Mouse (Mus musculus) layer of hippocampus, postnatal 25 days (tissue): ENCODE data around the gene Apopt1. TPM values are rescaled to one million over a fixed set of nuclear protein-coding genes. Genes with fewer than 3 reads are reported as not detected.
A peak's percentile ranks its signal among the peaks of the same experiment; 100 is the strongest.

ENCODE experiments used
- DNase-seq, 2 experiments: peaks; one replicate each; pipeline ENCODE4 v3.0.0; 2022; ENCODE audit warnings: mixed read lengths in 2 of 2, low spot score in 1 of 2; ENCODE audit errors: extremely low spot score in 1 of 2
- total RNA-seq, 2 experiments: library from RNA; stranded (reverse); gene quantifications; 2 replicates each; pipeline ENCODE4 v1.2.3; 2021

Gene Apopt1
- total RNA-seq, 2 experiments from 2014 or later, result 36.2 to 38.9 TPM

- no peak for DNase-seq
Measured at GRCm38 (mm10) chr12:111678997-111679396, 34.1 kb upstream of the Apopt1 start.

DNA sequence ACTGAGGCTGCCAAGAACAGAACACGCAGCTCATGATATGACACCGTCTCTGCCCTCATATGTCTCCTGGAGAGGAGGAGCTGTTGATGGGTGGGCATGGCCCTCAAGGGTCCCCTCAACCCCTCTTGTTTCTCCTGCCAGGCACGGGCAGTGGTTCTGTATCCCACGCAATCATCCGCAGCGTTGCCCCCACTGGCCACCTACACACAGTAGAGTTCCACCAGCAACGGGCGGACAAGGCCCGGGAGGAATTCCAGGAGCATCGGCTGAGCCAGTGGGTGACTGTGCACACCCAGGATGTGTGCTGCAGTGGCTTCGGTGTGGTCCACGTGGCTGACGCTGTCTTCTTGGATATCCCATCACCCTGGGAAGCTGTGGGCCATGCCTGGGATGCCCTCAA lies 32.4 kb upstream of the Apopt1 start:
- no peak for DNase-seq

- no peak for DNase-seq
Measured at GRCm38 (mm10) chr12:111681305-111681704, 31.8 kb upstream of the Apopt1 start.

DNA sequence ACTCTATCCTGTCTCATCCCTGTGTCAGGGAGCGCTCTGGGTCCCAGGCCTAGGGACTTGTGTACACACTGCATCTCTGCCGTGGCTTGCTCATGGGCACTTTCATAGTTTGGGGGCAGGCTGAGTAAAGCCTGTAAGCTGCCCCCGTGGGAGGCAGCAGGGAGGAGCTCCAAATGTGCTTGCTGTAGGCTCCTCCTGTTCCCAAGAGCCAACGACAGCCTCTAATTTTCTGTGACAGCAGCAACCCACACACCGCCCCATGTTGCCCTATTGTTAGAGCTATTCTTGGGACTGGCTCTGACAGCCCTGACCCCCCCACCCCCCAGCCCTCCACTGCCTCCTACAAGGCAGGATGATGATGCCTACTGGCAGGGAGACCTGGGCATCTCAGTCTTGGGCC lies 31.1 kb upstream of the Apopt1 start:
- no peak for DNase-seq

GRCm38 (mm10) chr12:111682806-111683205 lies 30.3 kb upstream of the Apopt1 start:
- DNase-seq, result no peak

DNA sequence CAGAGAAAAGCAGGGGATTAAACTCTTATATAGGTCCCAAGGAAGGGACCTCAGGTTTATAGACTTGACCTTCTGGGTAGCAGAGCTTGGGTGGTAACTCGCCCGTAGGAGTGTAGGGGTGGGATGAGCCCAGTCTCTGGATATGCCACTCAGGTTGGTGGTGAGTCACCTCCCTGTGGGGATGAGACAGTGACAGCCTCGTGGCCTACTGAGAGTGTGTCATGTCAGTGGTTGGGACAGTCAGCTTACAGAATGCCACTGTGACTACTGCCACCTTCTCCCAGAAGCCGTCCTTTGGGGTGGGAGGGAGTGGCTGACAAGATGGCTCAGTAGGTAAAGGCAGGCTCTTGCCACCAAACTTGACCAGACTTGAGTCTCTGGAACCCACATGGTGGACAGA lies 26.7 kb upstream of the Apopt1 start:
- no peak for DNase-seq

DNA sequence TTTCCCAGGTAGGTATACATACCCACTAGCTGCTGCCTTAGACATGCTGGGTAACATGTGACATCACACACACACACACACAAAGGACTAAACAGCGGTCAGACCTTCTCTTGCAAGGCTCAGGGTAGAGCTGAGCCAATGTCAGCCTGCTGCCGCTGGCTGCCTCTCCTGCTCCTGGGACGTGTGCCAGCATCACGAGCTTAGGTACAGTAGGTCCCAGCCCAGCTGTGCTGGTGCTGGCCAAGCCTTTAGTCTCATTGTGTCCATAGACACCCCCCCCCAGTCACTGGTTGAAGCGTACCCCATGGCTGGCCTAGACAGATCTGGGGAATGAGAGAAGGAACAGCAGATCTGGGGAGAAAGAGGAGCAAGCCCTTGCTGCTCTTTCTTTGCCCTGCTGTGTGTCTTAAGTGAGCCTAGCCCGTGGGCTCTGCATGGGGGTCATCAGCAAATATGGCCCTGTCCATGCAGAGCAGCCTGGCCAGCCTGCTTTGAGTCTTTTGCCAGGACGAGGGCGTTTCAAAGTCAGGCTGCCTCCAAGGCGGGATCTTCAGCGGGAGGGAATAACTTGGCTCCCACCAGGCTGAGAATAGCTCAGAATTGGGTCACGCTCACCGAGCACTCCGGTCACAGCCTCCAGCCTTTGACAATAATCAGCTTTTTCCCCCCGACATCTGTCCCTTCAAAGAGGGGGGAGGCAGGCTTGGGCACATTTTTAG lies 25.6 kb upstream of the Apopt1 start:
- DNase-seq, result peak in 1 of 2 experiments; percentile 58

DNA sequence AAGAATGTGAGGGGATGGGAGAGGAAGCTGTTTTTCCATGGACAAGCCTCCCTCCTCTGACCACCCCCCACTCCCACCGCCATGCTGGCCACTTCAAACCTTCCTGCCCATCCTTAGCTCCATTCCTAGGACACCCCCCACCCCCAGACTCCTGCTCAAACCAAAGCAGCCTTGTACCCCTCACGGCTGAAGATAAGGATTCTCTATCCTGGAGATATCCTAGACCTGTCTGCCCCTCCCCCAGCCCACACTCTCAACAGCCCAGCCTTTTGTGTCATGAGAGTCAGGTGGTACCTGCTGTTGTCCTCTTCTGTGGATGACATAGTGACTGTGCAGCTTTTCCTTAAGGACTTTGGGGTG lies 25.0 kb upstream of the Apopt1 start:
- no peak for DNase-seq

- DNase-seq, result no peak
Measured at GRCm38 (mm10) chr12:111689426-111689825, 23.6 kb upstream of the Apopt1 start.

DNA sequence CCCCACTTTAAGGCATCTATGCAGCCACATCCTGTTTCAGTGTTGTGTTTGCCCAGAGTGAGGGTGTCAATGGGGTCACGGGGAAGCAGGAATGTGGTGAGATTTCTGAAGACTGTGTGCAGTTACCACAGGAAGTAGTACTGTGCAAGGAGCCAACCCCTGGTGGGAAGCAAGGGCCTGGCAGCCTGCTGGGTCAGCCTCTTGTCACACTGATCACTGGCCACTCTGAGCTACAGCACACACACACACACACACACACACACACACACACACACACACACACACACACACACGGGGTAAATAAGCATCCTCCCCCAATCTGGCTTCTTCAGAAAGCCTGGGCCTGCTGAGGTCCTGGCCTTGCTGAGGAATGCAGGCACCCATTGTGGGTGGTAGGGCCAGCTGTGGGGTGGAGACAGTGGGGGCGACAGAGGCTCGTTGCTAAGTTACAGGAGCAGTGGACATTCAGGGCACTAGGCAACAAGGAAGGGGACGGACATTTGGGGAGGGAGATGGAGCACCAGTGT lies 21.7 kb upstream of the Apopt1 start:
- no peak for DNase-seq

DNA sequence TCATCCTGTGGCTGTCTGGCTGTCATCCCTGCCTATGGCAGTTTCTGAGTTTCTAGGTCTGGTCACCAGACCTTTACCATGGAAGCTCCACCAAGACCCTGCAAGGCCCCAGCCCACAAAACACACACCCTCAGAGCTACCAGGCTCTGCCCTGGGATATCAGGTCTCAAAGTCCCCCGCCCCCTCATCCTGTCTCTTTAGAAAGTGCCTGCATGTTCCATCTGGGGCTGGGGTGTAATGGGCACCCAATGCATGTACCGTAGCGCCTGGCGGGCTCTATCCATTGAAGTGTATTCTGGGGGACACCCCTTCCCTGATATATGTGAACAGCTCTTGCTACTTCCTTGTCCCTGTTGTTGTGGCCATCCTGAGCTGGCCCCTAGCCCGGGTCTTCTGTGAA lies 20.2 kb upstream of the Apopt1 start:
- no peak for DNase-seq

- peak in 1 of 2 experiments; percentile 45 for DNase-seq
Measured at GRCm38 (mm10) chr12:111693341-111694270, 19.5 kb upstream of the Apopt1 start.

GRCm38 (mm10) chr12:111694271-111694781 lies 18.7 kb upstream of the Apopt1 start:
- DNase-seq, result no peak

DNA sequence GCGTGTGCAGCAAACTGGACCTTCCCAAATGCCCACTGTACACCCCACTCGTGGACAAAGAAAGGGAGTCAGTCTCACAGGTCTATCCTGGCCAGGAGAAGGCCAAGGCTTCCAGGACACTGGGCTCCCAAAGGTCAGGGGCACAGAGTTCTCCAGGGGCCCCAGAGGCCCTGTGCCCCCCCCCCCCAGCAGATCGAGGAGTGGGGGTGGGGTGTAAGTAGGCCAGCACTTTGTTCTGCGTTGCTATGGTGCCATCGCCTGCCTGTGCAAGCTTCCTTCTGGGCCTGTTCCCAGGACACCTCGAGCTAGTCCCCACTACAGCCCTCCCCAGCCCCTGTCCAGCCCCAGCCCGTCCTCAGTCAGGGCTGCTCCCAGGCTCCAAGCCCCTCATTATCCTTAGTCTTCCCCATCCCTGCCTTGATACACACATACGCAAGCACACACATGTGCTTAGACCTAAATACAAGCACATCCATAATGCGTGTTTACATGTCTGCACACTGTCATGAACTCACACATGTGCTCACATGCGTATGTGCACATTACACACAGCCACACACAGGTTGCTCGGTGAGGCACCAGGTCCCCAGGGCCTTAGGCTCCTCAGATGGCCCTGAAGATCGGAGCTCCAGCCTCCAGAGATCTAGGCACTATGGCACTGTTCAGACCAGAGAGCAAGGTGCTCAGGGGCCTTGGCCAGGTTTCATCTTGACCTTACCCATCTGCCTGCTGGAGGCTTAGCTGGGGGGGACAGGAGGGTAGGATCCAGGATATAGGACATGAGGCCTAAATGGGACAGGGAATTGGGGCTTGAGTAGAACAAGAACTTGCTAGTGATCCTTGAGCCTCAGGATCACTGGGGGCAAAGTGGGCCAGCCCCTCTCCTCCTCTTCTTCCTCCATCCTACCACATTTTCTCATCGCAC lies 17.9 kb upstream of the Apopt1 start:
- DNase-seq, result no peak

DNA sequence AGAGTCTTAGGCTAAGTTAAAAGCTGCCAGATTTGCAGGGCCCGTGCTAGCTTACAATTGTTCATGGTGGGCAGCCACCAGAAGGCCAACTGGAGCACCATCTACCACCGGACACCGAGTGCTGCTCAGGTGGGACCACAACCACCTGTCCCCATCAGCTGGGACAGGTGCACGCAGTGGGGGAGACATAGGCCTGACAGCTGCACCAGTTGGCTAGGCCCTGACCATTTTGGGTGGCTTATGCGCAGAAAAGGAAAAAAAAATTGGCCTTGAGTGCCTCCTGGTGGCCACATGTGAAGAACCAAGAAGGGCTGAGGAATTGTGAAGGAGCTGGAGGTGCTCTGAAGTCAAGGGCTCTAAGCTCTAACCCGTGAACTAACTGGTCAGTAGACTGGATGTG lies 16.8 kb upstream of the Apopt1 start:
- peak in 1 of 2 experiments; percentile 77 for DNase-seq

GRCm38 (mm10) chr12:111697708-111698107 lies 15.4 kb upstream of the Apopt1 start:
- no peak for DNase-seq

GRCm38 (mm10) chr12:111698346-111698913 lies 14.6 kb upstream of the Apopt1 start:
- DNase-seq, result no peak

DNA sequence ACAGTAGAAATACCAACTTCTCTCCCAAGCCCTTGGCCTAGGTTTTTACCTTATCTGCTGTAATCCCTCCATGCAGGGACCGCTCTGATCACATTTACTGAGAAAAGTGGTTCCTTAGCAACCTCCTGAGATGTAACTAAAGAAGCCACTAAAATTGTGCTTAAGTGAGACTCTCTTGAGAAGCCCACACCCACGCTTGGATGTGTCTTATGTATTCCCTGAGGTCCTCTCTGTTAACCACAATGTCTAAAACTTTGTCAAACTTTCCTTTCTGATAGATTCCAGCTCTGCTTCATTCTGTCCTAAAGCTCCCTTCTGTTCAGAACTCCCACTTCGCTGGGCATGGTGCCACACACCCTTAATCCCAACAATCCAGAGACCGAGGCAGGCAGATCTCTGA lies 13.5 kb upstream of the Apopt1 start:
- no peak for DNase-seq

DNA sequence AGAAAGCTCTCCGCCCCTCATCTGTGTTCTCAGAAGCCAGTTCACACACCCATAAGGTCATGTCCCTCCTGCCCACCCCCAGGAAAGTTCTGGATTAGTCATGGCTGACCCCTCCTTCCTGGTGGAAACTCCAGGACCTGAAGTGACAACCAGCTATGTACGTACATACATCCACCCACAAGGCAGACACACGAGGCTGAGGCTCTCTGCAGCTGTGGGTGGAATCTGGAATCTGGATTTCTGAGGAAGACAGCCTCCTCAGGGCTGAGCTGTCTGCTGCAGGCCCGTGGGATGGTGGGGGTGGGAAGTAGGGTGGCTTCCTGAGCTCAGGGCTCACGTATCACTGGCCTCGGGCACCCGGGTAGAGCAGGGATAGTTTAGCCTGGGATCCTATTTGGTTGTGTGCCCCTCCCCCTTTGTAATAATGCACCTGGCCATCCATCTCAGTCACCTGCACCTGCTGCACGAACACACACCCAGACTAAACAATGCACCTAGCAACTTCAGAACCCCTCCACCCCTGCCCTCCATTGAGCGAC lies 12.1 kb upstream of the Apopt1 start:
- no peak for DNase-seq

- DNase-seq, result no peak
Measured at GRCm38 (mm10) chr12:111703301-111703700, 9.8 kb upstream of the Apopt1 start.
